Mouse (Mus musculus): Measurements from ENCODE around the gene Sde2. TPM values are rescaled to one million over a fixed set of nuclear protein-coding genes. Genes with fewer than 3 reads are reported as not detected.

Gene Sde2
- 10 to 100 TPM; 19.6 to 21.3 TPM for total RNA-seq (2021)
- polyA plus RNA-seq (2012; rRNA removed) = 3.2 and 4.7 TPM in 2 replicates
- long read RNA-seq, transcript Sde2-201 (7 exons, 3,213 nt) = major isoform, 35 of 36 reads
- long read RNA-seq, partial matches to known transcripts = 0 of 36 reads
- long read RNA-seq, other reads (novel, unspliced or antisense) = 1 of 36 reads

DNA sequence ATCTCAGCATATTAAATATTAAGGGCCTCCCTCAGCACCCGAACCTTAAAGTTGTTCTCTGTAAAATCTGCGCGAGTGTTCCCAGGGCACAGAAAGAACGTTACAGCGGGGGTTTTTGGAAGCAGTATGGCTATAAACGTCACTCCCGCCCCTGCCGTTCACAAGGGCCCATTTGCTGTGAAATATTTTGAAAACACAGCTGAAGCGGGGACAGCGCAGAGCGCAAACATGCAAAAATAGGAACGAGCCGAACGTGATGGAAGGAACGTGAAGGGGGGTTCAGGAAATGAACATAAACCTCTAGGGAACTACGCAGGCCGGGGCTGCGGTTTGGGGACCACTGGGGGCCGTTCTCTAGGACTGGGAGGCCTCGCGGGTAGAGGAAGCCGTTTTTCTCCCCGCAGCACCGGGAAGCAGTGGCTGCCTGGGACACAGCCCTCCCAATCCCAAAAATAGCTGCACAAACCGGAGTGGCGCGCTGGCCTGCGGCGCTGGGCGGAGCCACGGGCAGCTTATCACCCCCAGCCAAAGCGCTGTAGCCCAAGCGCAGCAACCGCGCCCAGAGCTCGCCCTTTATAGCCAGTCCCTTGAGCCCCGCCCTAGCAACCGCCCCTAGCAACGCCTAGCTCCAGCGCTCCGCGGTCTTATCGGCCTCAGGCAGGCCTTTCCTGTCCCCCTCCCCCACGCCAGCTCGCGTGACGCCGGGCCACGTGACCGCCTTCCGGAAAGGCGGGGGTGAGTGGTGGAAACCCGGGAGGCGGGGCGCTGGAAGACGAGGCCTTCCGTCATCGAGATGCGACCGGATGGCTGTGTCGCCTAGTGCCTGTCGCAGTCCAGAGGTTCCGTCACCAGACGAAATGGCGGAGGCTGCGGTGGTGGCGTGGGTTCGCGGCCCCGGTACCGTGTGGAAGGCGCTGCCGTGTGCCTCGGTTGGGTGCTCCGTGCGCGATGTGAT is at the start of gene Sde2:
TSS of gene Sde2 (plus strand) at position 812 of the 955 bp plus-strand sequence.
- peak; percentile 100 for DNase-seq

DNA sequence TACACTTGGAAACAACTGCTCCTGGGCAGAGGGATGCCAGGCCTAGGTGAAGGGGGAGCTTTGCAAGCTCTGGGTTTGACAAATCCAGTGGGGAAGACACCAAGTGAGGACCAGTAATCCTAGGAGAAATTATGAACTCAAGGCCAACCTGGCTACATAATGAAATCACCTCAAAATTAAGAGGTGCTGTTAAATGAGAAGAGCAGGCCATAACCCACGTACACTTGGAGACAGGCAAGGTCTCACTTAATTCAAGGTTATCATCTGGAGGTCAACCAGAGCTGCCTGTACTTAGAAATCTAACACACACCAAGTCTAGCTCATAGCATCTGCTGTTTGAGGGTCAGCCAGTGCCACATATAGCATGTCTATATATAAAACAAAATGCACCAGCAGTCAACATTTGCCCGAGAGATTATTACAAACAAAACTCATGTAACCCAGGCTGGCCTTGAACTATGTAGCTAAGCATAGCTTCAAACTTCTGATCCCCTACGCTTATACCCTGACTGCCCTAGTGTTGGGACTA is 49.4 kb upstream of the Sde2 start:
- peak; percentile 27 for DNase-seq

DNA sequence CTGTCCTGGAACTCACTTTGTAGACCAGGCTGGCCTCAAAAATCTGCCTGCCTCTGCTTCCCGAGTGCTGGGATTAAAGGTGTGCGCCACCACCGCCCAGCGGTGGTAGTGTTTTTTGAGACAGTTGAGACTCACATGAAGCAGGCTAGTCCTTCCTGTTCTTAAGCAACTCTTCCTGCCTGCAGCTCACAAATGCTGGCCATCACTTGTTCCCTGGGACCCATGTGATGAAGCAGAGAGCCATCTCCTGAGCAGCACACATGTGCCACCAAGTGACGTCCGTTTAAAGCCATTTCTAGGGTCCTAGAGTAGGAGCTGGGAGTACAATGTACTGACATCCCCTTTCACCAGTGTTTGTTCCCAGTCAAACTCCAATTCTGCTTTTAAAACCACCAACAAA is 47.0 kb upstream of the Sde2 start:
- DNase-seq = no peak

DNA sequence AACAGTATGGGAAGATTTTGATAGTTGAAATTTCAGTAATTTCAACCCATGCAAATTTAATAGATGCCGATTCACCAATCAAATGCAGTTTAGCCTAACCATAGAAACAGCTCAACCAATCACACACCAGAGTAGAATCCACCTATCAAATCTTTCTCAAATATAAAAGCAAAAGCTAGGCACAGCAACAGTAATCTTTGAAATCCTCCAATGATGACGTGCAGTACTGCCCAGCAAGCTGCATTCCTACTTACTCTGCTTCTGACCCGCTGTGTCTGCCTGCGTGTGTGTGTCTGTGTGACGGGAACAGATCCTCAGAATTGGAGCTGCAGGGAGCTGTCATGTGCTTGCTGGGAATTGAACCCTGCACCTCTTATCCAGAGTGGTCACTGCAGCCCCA is 42.1 kb upstream of the Sde2 start:
- no peak for DNase-seq

DNA sequence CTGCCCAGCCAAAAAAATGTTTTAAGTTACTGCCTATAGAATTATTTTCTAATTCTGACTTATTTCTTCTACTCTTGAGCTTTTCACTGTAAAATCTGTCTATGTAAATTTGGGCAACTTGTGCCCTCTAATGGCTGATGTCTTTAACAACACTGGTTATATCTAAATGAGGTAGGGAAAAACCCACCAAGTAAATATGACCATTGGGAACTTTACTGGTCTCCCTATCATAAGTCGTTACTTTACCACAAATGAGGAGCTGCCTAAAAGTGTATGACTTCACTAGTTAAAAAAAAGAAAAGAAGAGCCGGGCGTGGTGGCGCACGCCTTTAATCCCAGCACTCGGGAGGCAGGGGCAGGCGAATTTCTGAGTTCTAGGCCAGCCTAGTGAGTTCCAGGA is 40.0 kb upstream of the Sde2 start:
- DNase-seq = no peak

DNA sequence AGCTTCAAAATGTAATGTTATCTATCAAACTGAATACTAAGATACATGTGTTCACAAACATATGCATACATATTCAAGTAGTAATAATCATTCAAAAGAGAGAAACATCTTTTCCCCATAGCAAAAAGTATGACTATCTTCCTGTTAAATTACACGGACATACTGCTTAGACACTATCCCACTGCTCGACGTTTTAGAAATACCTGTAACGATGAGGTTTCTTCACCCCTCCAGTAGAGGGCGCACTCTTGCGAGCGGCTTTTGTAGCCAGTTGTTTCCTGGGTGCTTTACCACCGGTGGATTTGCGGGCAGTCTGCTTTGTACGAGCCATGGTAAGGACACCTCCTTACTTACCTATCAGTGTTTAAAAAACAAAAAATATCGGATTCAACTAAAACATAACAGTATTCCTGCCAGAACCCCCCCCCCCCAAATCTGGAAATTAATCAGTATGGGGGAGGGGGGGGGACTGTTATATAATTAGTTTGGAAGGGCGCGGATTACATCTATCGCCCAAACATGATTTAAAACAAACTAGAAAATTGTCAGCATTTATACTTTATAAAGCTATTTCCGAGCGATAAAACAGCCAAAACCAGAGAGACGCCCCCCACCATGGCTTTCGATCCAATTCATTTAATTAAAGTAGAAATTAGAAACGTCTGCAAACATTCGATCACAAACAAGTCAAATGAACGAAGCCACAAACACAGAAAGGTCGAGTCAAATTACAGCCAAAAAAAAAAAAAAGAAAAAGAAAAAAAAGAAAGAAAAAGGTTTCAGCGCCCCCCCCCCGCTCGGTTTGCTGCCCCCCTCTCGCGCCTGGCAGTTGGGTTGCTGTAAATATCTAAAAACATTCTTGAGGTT is 39.1 kb upstream of the Sde2 start:
- peak; percentile 51 for DNase-seq

DNA sequence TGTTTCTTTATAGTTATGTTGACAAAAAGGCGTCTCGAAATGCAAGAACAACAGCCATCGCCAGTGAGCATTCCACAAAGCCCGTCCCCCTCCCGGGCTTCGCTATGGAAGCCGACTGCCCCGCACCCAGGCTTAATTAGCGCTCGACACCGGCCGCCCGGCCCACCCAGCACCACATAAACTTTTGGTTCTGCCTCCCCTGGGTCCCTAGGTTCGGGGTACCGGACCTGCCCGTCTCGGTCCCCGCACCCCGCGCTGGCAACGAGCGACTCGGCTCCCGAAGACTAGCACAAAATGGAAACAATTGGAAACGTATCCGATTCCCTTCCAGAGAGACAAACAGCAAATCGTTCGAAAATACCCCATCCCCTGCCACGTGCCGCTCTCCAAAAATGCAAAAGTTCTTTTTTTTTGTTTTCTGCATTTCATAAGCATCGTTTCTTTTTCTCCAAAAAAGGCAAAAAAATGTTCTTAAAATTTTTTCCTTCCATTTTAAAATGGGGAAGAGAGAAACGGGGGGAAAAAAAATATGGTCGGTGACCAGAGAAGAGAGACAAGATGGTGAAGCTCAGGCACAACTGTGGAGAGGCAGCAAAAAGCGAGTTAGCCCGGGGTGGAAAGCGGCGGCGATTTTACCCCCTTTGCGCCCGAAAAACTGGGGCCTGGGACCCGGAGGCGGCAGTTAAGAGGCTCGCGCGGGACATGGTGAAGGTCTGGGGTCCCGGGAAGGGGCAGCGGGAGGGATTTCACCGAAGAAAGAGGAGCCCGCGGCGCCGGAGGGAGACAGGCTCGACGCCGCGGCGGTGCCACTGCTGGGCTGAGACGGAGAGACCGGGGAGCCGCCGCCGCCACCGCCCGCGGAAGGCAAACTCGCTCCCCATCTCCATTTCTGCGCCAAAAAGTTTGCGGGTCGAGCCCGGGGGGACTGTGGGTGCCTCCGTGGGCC is 38.2 kb upstream of the Sde2 start:
- peak; percentile 86 for DNase-seq

DNA sequence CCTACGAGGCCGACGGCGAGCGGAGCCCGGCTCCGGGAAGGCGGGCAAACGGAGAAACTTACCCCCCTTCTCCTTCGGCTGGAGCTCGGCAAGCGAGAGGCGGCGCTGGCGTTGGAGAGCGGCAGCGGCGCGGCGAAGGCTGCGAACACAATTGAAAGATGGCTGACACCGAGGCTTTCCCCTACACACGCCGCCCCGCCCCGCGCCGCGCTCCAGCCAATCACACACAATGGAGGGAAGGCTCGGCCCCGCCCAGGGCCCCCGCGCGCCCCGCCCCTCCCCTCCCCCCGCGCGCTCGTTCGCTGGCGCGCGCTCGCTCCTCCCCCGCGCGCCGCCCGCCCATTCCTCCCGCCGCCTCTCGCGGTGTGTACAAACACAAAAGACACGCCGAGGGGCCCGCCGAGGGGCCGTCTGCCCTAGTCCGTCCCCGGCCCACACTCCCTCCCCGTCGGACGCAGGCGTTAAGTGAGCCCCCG is 37.5 kb upstream of the Sde2 start:
- DNase-seq = peak; percentile 97

DNA sequence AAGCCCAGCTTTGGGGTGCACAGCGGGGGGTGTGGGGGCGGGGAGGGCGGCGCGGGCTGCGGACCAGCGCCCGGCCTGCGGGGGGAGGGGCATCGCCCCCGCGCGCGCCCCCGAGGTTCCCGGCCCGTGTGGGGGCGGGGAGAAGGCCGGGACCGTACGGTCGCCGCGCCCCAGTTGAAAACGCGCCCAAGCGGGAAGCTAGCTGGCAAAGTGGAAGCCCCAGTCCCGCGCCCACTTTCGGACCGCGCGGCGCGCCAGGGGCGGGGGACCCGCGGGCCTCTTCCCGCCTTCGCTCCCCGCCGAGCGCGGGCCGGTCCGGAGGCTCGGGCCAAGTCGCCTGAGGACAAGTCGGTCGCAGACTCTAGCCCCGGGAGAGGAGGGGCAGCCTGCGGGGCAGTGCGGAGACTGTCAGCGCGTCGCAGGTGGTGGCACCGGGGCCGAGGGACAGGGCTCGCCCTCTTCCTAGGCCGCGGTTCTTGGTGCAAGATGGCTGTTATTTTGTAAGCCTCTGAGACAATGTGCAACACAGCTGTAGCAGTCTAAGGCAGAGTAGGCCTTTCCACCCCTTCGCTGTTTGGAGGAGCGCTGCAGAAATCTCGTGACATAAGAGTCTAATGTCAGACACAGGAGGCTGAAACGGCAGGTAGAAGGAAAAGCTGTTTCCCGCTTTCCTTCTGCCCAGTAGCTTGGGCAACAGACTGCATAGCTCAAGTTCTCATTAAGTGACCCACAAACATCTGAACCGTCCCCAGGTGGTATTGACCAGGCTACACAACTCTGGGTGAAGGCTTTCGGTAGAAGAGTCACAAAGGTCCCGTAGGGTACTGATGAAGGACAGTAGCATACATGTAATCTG is 36.8 kb upstream of the Sde2 start, which contains the start of gene H3f3a:
TSS of gene H3f3a (minus strand) at position 59 of the 856 bp plus-strand sequence.
- peak; percentile 92 for DNase-seq

DNA sequence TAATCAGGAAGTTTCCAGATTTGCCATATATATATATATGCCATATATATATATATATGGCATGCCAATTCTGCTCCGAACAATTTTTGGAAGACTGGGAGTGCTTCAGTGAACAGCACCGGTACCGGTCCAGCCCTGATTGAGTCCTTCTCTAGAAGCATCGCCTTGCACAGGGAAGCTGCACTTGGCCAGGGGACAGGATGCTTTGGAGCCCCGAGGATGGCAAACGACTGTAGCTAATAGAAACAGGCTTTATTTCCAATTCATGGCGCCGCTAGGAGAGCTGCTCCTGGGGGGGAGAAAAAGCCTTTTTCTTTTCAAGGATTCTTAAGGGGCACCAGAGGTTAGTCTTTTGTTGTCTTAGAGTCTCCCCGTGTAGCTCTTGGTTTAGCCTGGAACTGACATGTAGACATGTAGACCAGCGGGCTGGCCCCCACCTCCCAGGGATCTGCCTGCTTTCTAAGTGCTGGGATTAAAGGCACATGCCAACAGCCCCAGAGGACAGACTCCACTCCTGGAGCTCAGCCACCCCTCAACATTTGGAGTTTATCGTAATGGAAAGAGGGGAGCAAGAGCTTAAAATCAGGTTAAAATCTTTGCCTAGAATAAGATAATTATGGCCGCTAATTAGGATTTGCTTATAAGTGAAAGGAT is 35.4 kb upstream of the Sde2 start:
- DNase-seq = no peak

DNA sequence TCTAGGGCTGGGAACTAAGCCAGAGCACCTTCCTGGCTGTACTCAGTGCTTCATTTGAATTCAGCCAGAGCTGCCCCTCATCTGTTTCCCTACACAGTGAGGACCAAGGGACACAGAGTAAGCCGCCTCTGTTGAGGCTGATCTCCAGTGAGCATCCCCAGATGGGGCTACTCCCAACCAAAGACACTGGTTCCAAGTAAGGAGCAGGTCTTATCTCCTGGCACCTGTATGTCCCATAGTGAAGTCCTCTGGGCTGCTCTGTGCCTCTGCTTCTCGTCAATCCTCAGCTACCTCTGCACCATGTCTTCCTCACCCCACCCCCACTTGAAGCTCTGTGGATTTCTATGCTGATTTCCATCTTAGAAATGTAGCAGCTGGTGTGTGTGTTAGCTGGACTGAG is 32.9 kb upstream of the Sde2 start:
- no peak for DNase-seq

DNA sequence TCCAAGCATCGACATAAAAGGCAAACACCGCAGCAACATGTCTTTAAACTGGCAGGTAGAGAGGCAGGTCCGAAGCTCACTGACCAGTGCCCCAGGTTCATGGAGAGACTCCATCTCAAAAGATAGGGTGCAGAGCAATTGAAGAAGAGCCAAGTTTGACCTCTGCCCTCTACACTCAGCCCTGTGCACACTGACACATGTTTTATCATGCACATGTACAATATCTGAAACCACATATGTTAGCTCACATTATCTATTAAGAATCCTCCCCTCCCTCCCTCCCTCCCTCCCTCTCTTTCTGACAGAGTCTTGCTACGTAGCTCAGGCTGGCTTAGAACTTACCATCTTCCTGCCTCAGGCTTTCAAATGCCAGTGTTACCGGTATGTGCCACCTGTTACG is 29.8 kb upstream of the Sde2 start:
- DNase-seq = no peak

DNA sequence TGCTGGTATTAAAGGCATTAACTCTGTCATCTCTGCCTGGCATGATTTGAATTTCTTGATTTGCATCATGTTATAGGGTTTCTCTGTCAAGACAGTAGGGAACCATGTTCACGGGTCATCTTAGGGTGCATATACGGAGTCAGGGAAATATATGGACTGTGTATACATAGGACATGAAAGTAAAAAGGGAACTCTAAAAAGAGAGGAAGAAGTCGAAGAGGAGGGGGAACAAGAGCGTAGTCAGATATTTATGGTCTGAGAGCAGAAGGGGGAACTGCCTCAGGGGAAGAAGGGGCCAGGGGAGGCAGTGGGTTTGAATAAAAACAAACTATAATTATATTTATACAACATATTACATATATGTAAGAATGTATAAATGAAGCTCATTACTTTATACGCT is 28.7 kb upstream of the Sde2 start:
- no peak for DNase-seq

DNA sequence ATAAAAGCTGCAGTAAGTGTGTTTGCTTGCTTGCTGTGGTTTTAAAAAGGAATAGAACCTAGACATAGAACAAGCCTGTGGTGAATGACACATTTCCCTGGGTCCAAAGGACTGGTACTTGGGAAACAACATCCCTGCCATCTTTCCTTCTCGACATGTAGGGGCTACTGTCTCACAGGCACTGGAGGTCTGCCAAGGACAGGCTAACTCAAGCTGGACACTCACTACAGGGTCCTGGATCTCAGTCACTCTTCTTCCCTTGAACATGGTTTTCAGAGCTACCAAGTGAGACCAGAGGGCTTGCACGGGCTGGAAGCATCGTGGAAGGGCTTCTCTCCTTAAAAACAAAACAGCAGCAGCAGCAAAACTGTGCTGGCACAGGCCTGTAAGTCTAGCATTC is 27.2 kb upstream of the Sde2 start:
- DNase-seq = no peak

DNA sequence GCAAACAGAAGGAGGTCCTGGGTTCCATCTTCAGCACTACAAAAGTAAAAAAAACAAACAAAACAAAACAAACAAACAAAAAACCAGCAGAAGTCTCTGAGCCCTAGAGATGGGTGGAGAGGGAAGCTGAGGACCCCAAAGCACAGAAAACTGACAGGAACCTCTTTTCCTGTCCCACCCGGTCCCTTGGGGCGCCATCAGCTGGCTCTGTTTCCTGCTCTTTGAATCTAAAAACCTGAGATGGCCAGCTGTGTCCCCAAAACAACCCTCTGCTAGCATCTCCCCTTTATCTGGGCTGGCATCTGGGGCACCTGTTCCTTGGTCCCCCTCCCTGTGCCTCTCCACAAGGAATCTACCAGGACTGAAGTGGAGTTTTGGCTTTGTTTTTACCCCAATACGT is 26.2 kb upstream of the Sde2 start:
- no peak for DNase-seq

DNA sequence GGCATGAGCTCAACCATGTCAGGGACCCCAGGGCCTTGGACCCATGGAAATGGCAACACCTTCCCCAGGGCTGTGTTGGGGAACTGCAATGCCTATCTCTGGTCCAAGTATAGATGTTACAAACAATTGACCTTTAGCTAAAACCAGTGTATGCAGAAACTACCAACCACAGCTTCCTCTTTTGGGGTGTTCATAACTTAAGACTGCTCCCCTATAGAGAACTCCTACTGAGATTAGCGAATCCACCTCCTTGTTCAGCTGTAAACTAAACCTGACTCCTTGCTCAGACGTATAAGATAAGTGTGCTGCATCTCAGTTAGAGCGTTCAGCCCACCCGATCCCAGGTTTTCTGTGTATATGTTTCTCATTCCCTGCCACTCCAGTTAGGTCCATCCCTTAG is 24.3 kb upstream of the Sde2 start:
- no peak for DNase-seq

DNA sequence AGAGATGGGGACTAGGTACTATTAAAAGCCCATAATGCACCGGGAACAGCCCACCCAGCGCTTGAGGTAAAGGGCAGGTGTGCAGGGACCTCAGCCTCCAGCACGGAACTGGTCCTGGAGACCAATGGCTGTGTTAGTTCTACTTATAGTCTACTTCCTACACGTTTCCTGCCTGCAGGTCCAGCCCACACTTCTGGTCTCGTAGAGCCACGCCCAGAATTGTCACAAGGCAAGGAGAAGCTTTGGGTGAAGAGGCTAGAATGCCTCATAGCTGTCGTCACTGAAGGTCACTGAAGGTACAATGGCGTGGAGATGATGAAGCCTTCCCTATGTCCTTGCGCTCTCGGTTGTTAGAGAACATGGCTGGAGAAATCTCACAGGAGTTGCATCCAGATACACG is 21.2 kb upstream of the Sde2 start:
- DNase-seq = no peak

DNA sequence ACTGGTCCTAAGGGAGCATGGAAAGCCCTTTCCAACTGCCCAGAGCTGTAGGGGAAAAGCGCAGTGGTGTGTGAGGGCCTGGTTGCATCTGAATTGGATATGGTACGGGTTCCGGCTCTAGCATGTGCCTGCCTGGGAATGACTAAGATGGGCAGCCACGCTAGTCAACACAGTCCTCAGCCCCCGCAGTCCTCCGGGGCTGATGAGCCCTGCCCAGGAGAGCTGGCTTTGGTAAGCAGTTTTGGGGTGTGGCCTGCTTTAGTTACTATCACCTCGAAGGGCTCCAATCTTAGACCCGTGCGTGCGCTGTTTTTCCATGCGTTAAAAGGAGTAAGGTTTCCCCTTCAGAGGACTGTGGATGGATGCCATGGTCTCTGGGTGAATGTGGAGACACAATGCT is 20.8 kb upstream of the Sde2 start:
- DNase-seq = no peak

DNA sequence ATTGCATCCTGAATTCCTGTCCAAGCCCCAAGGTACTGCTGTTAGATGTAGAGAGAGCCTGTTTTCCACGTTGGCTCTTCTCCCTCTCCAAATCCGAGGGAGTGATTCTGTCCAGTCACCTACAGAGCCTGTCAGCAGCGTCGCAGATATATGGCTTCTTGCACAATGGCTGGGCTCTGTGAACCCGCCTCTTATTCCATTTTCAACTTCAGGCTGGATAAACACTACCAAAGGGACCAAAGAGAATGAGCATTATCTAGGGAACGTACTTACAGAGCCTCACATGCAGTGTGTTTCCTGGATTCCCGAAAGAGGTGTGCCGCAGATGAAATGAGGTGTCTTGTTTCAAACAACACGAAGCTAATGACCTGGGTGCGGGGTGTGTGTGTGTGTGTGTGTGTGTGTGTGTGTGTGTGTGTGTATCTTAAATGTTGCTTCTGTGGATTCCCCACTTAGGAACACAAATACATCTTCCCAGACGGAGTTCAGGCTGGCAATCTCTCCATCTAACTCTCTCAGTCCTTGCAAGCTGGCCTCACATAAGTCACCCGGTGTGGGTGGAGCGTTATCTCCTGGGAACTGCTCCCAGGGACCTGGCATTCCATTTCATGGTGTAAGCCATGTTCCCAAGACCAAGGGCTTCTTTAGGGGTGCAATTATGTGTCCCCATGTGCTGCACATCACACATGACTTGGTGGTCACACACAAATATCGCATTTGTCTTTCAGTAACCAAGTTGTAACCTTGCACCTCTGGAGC is 20.2 kb upstream of the Sde2 start:
- no peak for DNase-seq

Measured in adrenal gland, adult 2 months (tissue).